Mouse (Mus musculus): ENCODE data around the gene S100a2.

The S100a2 gene

DNA sequence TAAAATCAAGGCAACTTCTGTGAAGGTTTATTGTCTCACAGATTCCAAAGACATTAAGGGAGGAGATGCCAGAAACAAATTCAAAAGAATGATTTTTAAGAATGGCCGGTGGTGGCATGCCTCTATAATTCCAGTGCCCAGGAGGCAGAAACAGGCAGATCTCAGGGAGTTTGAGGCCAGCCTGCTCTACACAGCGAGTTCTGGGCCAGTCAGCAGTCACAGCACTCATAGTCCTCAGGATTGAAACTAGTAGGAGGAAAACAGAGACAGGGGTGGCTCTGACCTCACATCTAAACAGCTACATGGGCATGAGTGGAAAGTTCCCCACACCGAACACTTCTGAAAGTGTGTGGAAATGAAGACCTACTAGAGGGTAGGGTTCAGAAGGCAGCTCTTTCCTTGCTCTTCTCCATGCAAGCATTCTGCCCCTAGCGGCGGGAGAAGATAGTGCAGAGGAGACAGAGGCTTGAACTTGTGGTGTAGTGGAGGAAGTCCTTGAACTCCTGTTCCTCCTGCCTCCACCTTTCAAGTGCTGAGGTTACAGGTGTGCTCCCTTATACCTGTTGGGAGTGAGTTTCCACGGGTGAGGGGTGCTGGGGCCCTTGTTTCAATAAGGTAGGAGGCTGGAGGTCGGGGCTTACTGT lies 49.6 kb downstream of the S100a2 start:
- in situ Hi-C loops (cut with MboI; ENCODE audit: low pct_unique_long_range_greater_than_20kb in 1 of 2, low sequenced_read_pairs in 2 of 2, unreplicated experiment in 1 of 2), result no loop called here

GRCm38 (mm10) chr3:90640981-90641380 lies 50.9 kb downstream of the S100a2 start:
- in situ Hi-C loops (cut with MboI; ENCODE audit: low pct_unique_long_range_greater_than_20kb in 1 of 2, low sequenced_read_pairs in 2 of 2, unreplicated experiment in 1 of 2), result no loop called here
